ENCODE assay signal across 23 mouse cellular contexts in the genomic region with DNA sequence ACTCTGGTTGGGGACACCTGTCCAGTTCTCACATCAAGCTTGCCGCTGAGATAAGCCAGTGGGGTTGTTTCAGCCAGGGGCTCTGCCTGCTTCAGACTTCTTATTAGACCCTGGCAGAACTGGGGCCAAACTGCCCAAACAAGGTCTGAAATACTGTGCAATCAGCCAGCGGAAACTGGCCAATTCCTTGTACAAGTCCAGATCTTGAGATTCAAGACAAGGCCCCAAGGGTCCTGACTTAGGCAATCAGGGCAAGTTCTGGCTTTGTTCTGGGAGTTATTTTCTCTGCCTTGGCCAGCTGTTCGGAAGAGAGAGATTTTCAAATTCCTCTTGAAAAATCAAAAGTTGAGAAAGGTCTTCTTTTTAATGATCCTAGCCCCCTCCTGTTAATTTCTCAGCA.
DNase-seq lines count a peak whose midpoint lies in the region; ATAC-seq and TF ChIP-seq lines count a peak whose summit lies in the region.
"Had no signal": no experiment of that assay in that cellular context is flagged by ENCODE, and none has a peak within 500 bp of the region (broad histone marks: within the 10 kb centered on the region; RNA-seq: fewer than 3 reads in every experiment).

No protein-coding gene starts in this region.

- H3K27ac ChIP-seq in kidney, adult 2 months (ENCODE audit: insufficient read depth, low read depth, low read length): no peak overlapping the region
- H3K27ac ChIP-seq: embryonic facial prominence, embryonic 12.5 days; forebrain, embryonic 12.5 days; heart, adult 2 months; heart, embryonic 15.5 days; hindbrain, embryonic 12.5 days; hindbrain, postnatal 0 days; kidney, embryonic 15.5 days had no signal

- H3K27me3 ChIP-seq in kidney, adult 2 months (replicated peaks; ENCODE audit: control insufficient read depth, insufficient read depth, low read length): no peaks in the 10 kb centered on the region; the same call in 1 of the 2 replicates
- H3K27me3 ChIP-seq: embryonic facial prominence, embryonic 12.5 days; forebrain, embryonic 12.5 days; heart, embryonic 15.5 days; hindbrain, embryonic 12.5 days; kidney, embryonic 15.5 days had no signal

- DNase-seq in adrenal gland, adult 2 months: peak; percentile 14
- DNase-seq in adrenal gland, adult 8-10 months: no peak
- DNase-seq in gastrocnemius, postnatal 25 days: peak; percentile 16
- DNase-seq in gastrocnemius, postnatal 4 days (ENCODE audit: low spot score in 2 of 2): no peak
- peak; percentile 4 for DNase-seq in kidney, adult 2 months
- no peak for DNase-seq in kidney, postnatal 4 days
- peak; percentile 18 for DNase-seq in skeletal muscle tissue, adult 2 months (ENCODE audit: low read depth, low spot score)
- DNase-seq: B cell, adult 2 months; cerebellum, adult 11 months; cerebellum, adult 9-10 months; cerebellum, postnatal 25 days; kidney, adult 18-20 months had no signal

- no peak for TF ChIP-seq CTCF in kidney, adult 2 months (conservative IDR thresholded peaks at IDR 0.05; ENCODE audit: insufficient read depth, insufficient read length, low read depth, low read length)

- no peaks in the 10 kb centered on the region for H3K4me1 ChIP-seq in kidney, adult 2 months (ENCODE audit: control insufficient read depth, insufficient read depth, low read length)
- H3K4me1 ChIP-seq: embryonic facial prominence, embryonic 12.5 days; kidney, embryonic 15.5 days had no signal

- no peak for ATAC-seq in activated CD4-positive, CD25-positive, alpha-beta regulatory T cell, adult 4 months
- ATAC-seq: CD4-positive, CD25-positive, alpha-beta regulatory T cell, adult 4 months; forebrain, embryonic 16.5 days; hindbrain, postnatal 0 days had no signal

- H3K36me3 ChIP-seq in kidney, adult 2 months (ENCODE audit: control insufficient read depth, insufficient read depth, low read length): no peaks in the 10 kb centered on the region
- H3K36me3 ChIP-seq: embryonic facial prominence, embryonic 12.5 days; forebrain, embryonic 12.5 days; G1E; heart, embryonic 15.5 days; hindbrain, embryonic 12.5 days; kidney, embryonic 15.5 days had no signal

- WGBS in kidney, adult 2 months: 83% methylated on average over 3 of the region's 3 CpGs

- TF ChIP-seq POLR2A in kidney, adult 2 months (IDR thresholded peaks at IDR 0.05; ENCODE audit: low read depth, low read length): no peak

- no peak overlapping the region for H3K4me3 ChIP-seq in kidney, adult 2 months (ENCODE audit: insufficient read depth, low read depth, low read length)
- H3K4me3 ChIP-seq: embryonic facial prominence, embryonic 12.5 days; forebrain, embryonic 12.5 days; heart, adult 2 months; heart, embryonic 15.5 days; hindbrain, embryonic 12.5 days; kidney, embryonic 15.5 days had no signal

Comparison
In these comparisons a context has a peak if more than half of its experiments do, and no peak if none do; other contexts are left out.
1. DNase-seq: peak in adrenal gland, adult 2 months (single experiment), gastrocnemius, postnatal 25 days (single experiment), kidney, adult 2 months (single experiment) and skeletal muscle tissue, adult 2 months (single experiment); none in adrenal gland, adult 8-10 months (single experiment), gastrocnemius, postnatal 4 days (0 of 2) and kidney, postnatal 4 days (0 of 2).